Mouse (Mus musculus): ENCODE results near the gene Ifna5.

- peak; percentile 32; the same call in 1 of the 2 replicates for TF ChIP-seq CTCF (IDR thresholded peaks at IDR 0.05; ENCODE audit: low read depth)
- TF ChIP-seq EP300 (IDR thresholded peaks at IDR 0.05; ENCODE audit: low read depth): no peak
These were observed 12.3 kb upstream of the Ifna5 start for GRCm38 (mm10) chr4:88822995-88823394.
